Mouse (Mus musculus) small intestine, adult 2 months (tissue): ENCODE results near the gene Actl7a. TPM values are rescaled to one million over a fixed set of nuclear protein-coding genes. Genes with fewer than 3 reads are reported as not detected.

Source experiments
- H3K27ac ChIP-seq: fragments of 200-500 bp; 2 replicates; pipeline ENCODE4 v1.5.1; 2012; ENCODE audit warnings: low read depth, low read length, control low read depth, inconsistent platforms; ENCODE audit not compliant: insufficient read depth
- H3K27me3 ChIP-seq: fragments of 200-500 bp; 2 replicates; pipeline ENCODE4 v1.6.1; 2012; ENCODE audit warnings: mild to moderate bottlenecking, moderate library complexity, low read length, inconsistent platforms; ENCODE audit not compliant: control insufficient read depth, insufficient read depth
- H3K36me3 ChIP-seq: fragments of 200-500 bp; 2 replicates; pipeline ENCODE4 v1.6.1; 2012; ENCODE audit warnings: mild to moderate bottlenecking, low read length, control low read depth, inconsistent platforms; ENCODE audit not compliant: control insufficient read depth, insufficient read depth
- H3K4me1 ChIP-seq: fragments of 200-500 bp; 2 replicates; pipeline ENCODE4 v1.6.1; 2012; ENCODE audit warnings: low read length, inconsistent platforms, mixed read lengths; ENCODE audit not compliant: control insufficient read depth, insufficient read depth, insufficient read length
- H3K4me3 ChIP-seq: fragments of 200-500 bp; 2 replicates; pipeline ENCODE4 v1.5.1; 2012; ENCODE audit warnings: low read depth, mild to moderate bottlenecking, control low read depth, inconsistent platforms, low read length, moderate library complexity
- CTCF ChIP-seq: fragments of 200-500 bp; IDR thresholded peaks from 2 replicates; pipeline ENCODE4 v1.5.1; 2012; ENCODE audit warnings: low read depth, mild to moderate bottlenecking, control low read depth, inconsistent platforms, low read length, moderate library complexity, mixed read lengths; ENCODE audit not compliant: insufficient replicate concordance, insufficient read length; ENCODE audit errors: extremely low read depth
- POLR2A ChIP-seq: fragments of 200-500 bp; IDR thresholded peaks from 2 replicates; pipeline ENCODE4 v1.6.1; 2012; ENCODE audit warnings: low read depth, mild to moderate bottlenecking, control low read depth, inconsistent platforms, low read length, moderate library complexity
- WGBS: fragments of 180-500 bp; shearing (Covaris S2); methylation state at CpG from one replicate; pipeline ENCODE4 v1.1.7; 2018; 5-methylcytosine and 5-hydroxymethylcytosine counted together
- polyA plus RNA-seq: library from polyadenylated mRNA; depleted of rRNA; stranded (reverse); fragments of >200 nt; gene quantifications from 2 replicates; pipeline ENCODE4 v1.2.3, GENCODE M21; 2012; rRNA removed

The Actl7a gene
- polyA plus RNA-seq: not detected in 2 replicates

DNA sequence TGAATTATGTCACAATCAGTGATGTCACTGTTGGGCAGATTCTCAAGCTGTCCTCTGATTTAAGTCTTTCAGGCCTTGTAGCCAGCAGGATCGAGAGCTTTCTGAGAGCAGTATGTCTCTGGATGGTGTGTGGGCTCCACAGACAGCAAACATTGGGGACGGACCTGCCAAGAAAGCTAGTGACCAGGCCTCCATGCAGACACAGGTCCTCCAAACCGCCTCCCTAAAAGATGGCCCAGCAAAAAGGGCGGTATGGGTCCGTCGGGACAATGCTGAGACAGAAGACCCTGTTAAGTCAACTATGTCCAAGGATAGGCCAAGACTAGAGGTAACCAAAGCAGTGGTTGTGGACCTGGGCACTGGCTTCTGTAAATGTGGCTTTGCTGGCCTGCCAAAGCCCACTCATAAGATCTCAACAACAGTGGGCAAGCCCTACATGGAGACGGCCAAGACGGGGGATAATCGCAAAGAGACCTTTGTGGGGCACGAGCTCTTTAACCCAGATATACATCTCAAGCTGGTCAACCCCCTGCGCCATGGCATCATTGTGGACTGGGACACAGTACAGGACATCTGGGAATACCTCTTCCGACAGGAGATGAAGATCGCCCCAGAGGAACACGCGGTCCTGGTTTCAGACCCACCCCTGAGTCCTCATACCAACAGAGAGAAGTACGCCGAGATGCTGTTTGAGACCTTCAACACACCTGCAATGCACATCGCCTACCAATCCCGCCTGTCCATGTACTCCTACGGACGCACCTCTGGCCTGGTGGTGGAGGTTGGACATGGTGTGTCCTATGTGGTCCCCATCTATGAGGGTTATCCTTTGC, at the start of gene Actl7a:
Gene Actl7a (plus strand): TSS at position 51 of the 833 bp plus-strand sequence.
- Histone ChIP-seq H3K4me1 (no peaks in the 10 kb centered on the region), H3K4me3 (no peak within 1 kb of the TSS), H3K27me3 (no peaks in the 10 kb centered on the region), H3K27ac (no peak within 1 kb of the TSS), H3K36me3 (peaks cover 9% of the 10 kb centered on the region; the same call in 1 of the 2 replicates)
- WGBS: 94% methylated on average over 21 of the region's 21 CpGs
- TF ChIP-seq CTCF: no peak

GRCm38 (mm10) chr4:56696401-56696800, 46.8 kb upstream of the Actl7a start:
- 81% methylated on average over 7 of the region's 7 CpGs for WGBS
- no peaks in the 10 kb centered on the region for H3K27me3 ChIP-seq
- no peaks in the 10 kb centered on the region for H3K36me3 ChIP-seq
- no peak overlapping the region for H3K4me3 ChIP-seq
- H3K27ac ChIP-seq: no peak overlapping the region
- TF ChIP-seq POLR2A: no peak
- H3K4me1 ChIP-seq: no peaks in the 10 kb centered on the region

GRCm38 (mm10) chr4:56698671-56699070, 44.5 kb upstream of the Actl7a start:
- H3K4me1 ChIP-seq: no peaks in the 10 kb centered on the region
- no peak overlapping the region for H3K4me3 ChIP-seq
- H3K27me3 ChIP-seq: no peaks in the 10 kb centered on the region
- H3K36me3 ChIP-seq: no peaks in the 10 kb centered on the region
- H3K27ac ChIP-seq: no peak overlapping the region
- 34% methylated on average over 5 of the region's 5 CpGs for WGBS
- no peak for TF ChIP-seq CTCF
- TF ChIP-seq POLR2A: no peak

GRCm38 (mm10) chr4:56702234-56702633, 41.0 kb upstream of the Actl7a start:
- Histone ChIP-seq H3K27me3 (no peaks in the 10 kb centered on the region), H3K4me3 (no peak overlapping the region), H3K27ac (no peak overlapping the region), H3K36me3 (no peaks in the 10 kb centered on the region), H3K4me1 (no peaks in the 10 kb centered on the region)
- TF ChIP-seq POLR2A (no peak), CTCF (no peak)
- 27% methylated on average over 10 of the region's 10 CpGs for WGBS

DNA sequence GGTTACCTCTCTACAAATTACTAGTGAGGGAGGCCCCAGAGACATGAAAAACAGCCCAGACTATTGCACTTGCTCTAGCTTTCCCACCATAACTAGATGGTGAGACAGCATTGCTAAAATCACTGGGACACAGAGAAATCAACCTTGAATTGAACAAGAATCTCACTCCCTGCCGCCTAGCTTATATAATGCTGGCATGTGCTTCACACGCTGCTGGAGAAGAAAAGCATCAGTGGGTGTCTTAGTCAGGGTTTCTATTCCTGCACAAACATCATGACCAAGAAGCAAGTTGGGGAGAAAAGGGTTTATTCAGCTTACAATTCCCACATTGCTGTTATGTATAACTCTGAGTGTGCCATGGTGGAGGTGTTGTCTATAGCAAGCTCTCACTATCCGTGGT, 30.1 kb upstream of the Actl7a start:
- 85% methylated on average over 3 of the region's 3 CpGs for WGBS
- TF ChIP-seq CTCF: no peak
- no peak for TF ChIP-seq POLR2A
- Histone ChIP-seq H3K27ac (no peak overlapping the region), H3K4me3 (no peak overlapping the region), H3K36me3 (no peaks in the 10 kb centered on the region), H3K4me1 (no peaks in the 10 kb centered on the region), H3K27me3 (no peaks in the 10 kb centered on the region)

DNA sequence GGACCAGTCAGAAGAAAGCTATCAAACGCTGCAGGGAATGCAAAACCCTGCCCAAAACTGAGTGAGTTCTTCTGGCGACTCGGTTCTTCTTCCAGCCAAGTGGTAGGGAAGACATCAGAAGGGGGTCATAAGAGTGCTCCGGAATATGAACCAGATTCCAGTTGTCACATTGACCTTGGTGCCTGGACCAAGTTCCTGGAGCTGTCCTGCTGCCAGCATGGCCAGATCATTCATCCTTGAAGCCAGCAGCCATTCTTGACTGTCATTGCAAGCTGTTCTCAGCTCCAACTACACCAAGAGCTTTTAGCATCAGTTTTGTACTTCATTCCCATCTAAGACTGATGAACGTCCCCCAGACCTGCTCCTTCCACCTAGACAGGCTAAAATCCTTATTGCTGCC, 26.4 kb upstream of the Actl7a start:
- 54% methylated on average over 5 of the region's 5 CpGs for WGBS
- H3K27me3 ChIP-seq: no peaks in the 10 kb centered on the region
- no peak overlapping the region for H3K27ac ChIP-seq

DNA sequence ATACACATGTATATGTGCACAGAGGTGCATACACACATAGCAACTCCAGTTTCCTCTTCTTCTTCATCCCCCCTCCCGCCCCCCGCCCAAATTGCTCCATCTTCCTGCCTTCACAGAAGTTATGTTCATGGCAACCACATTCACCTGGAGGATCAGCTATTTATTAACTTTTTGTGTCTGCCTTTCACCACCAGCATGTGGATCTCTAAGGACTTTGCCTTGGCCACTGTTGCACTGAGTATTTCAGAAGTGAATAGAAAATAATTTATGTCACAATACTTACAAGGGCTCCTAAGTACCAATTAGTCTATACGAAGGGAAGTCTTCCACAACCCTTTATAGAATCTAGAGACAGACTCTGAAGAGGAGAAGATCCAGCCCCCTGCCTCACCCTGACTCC, 25.3 kb upstream of the Actl7a start:
- TF ChIP-seq POLR2A (no peak), CTCF (no peak)
- Histone ChIP-seq H3K27me3 (no peaks in the 10 kb centered on the region), H3K4me3 (no peak overlapping the region), H3K4me1 (no peaks in the 10 kb centered on the region), H3K27ac (no peak overlapping the region), H3K36me3 (no peaks in the 10 kb centered on the region)
- 70% methylated on average over 3 of the region's 3 CpGs for WGBS

More for the DNA sequence above, 26.4 kb upstream of the Actl7a start:
- TF ChIP-seq POLR2A (no peak), CTCF (no peak)
- Histone ChIP-seq H3K4me1 (no peaks in the 10 kb centered on the region), H3K4me3 (no peak overlapping the region), H3K36me3 (no peaks in the 10 kb centered on the region)
